10 mouse cellular contexts compared by ENCODE assay signal in the genomic region with DNA sequence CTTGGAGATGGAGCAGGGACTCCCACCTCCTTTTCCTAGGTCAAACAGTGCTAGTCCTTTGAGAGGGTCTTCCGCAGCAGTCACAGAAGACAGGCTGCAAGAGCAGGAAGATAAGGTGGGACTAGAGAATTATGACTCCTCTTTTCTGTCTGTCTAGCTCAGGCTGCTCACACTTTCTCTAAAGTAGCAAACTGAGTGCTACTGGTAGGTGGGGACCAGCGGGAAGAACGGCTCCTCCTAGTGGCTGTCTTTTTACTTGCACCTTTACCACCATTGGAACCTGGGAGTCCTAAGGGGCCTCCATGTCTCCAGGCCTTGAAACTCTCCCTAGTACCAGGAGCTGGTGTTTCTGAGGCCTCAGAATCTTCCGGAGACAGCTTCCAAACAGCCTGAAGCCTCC. TPM values are rescaled to one million over a fixed set of nuclear protein-coding genes. Genes with fewer than 3 reads are reported as not detected.
DNase-seq lines count a peak whose midpoint lies in the region; ATAC-seq and TF ChIP-seq lines count a peak whose summit lies in the region.
"Had no signal": no experiment of that assay in that cellular context is flagged by ENCODE, and none has a peak within 500 bp of the region (broad histone marks: within the 10 kb centered on the region; RNA-seq: fewer than 3 reads in every experiment).

No protein-coding gene starts in this region.

- no peak overlapping the region for H3K4me2 ChIP-seq in forebrain, embryonic 11.5 days (ENCODE audit: low read depth, low read length, severe bottlenecking)
- no peak overlapping the region for H3K4me2 ChIP-seq in heart, postnatal 0 days (ENCODE audit: low read depth, low read length)
- H3K4me2 ChIP-seq: midbrain, embryonic 12.5 days had no signal

- peak; percentile 88 for TF ChIP-seq CTCF in heart, postnatal 0 days (IDR thresholded peaks at IDR 0.05; ENCODE audit: low read depth)
- peak; percentile 92 for TF ChIP-seq CTCF in layer of hippocampus, adult 2 months (conservative IDR thresholded peaks at IDR 0.05)
- TF ChIP-seq CTCF in lung, adult 2 months (IDR thresholded peaks at IDR 0.05; ENCODE audit: insufficient read depth, low read length) = peak; percentile 85

- TF ChIP-seq EP300 in heart, postnatal 0 days (IDR thresholded peaks at IDR 0.05; ENCODE audit: low read depth) = no peak

- peak; percentile 53 for DNase-seq in forebrain, embryonic 10.5 days (ENCODE audit: extremely low spot score, low spot score)
- DNase-seq in forebrain, embryonic 11.5 days (ENCODE audit: low spot score) = no peak
- peak; percentile 61 for DNase-seq in adrenal gland, adult 2 months
- peak; percentile 79 for DNase-seq in embryo, embryonic 11 days
- DNase-seq in heart, postnatal 0 days (ENCODE audit: low spot score) = peak; percentile 80
- peak; percentile 55 to 80 for DNase-seq in layer of hippocampus, adult 2 months (ENCODE audit: low spot score in 2 of 2)
- peak; percentile 42 for DNase-seq in lung, adult 2 months
- peak; percentile 29 to 51 for DNase-seq in right cerebral cortex, postnatal 36 days (ENCODE audit: low spot score in 2 of 2)

- H3K4me1 ChIP-seq in forebrain, embryonic 10.5 days = peaks cover 8% of the 10 kb centered on the region; the same call in 1 of the 2 replicates
- H3K4me1 ChIP-seq in forebrain, embryonic 11.5 days (replicated peaks; ENCODE audit: control insufficient read depth, insufficient read depth, low read length) = no peaks in the 10 kb centered on the region
- peaks cover under 1% of the 10 kb centered on the region; the same call in 1 of the 2 replicates for H3K4me1 ChIP-seq in heart, postnatal 0 days (ENCODE audit: control insufficient read depth, insufficient read depth)
- H3K4me1 ChIP-seq in lung, adult 2 months (ENCODE audit: control insufficient read depth, insufficient read depth, low read length) = no peaks in the 10 kb centered on the region

- 29% methylated on average over 4 of the region's 4 CpGs for WGBS in forebrain, embryonic 10.5 days
- WGBS in forebrain, embryonic 11.5 days = 29% methylated on average over 4 of the region's 4 CpGs
- WGBS in heart, postnatal 0 days = 14% methylated on average over 4 of the region's 4 CpGs
- WGBS in lung, adult 2 months = 25% methylated on average over 4 of the region's 4 CpGs

- no peak; the same call in 1 of the 2 replicates for ATAC-seq in forebrain, embryonic 11.5 days (replicated peaks; ENCODE audit: low FRiP score)
- ATAC-seq in heart, postnatal 0 days (ENCODE audit: insufficient read depth, low read depth) = peak; percentile 56
- ATAC-seq: Patski had no signal

- H3K9me3 ChIP-seq in forebrain, embryonic 10.5 days = no peaks in the 10 kb centered on the region
- no peaks in the 10 kb centered on the region for H3K9me3 ChIP-seq in forebrain, embryonic 11.5 days (ENCODE audit: control insufficient read depth, low read length)
- no peaks in the 10 kb centered on the region for H3K9me3 ChIP-seq in heart, postnatal 0 days (replicated peaks; ENCODE audit: control insufficient read depth, low read length)
- H3K9me3 ChIP-seq: midbrain, embryonic 12.5 days had no signal

- no peak overlapping the region for H3K9ac ChIP-seq in forebrain, embryonic 11.5 days (ENCODE audit: low read length)
- H3K9ac ChIP-seq in heart, postnatal 0 days (replicated peaks; ENCODE audit: low read depth, low read length) = no peak overlapping the region
- H3K9ac ChIP-seq: midbrain, embryonic 12.5 days had no signal

- H3K4me3 ChIP-seq in forebrain, embryonic 10.5 days = no peak overlapping the region
- no peak overlapping the region for H3K4me3 ChIP-seq in forebrain, embryonic 11.5 days (ENCODE audit: low read depth, low read length)
- H3K4me3 ChIP-seq in heart, postnatal 0 days (ENCODE audit: low read depth, low read length) = no peak overlapping the region
- H3K4me3 ChIP-seq in layer of hippocampus, adult 2 months = no peak overlapping the region
- no peak overlapping the region for H3K4me3 ChIP-seq in lung, adult 2 months (replicated peaks; ENCODE audit: extremely low read depth, low read depth, low read length)
- H3K4me3 ChIP-seq: midbrain, embryonic 12.5 days had no signal

- H3K27me3 ChIP-seq in forebrain, embryonic 10.5 days (ENCODE audit: poor library complexity, severe bottlenecking) = peaks cover 12% of the 10 kb centered on the region
- no peaks in the 10 kb centered on the region for H3K27me3 ChIP-seq in forebrain, embryonic 11.5 days (ENCODE audit: control insufficient read depth, insufficient read depth, low read length)
- H3K27me3 ChIP-seq in heart, postnatal 0 days (ENCODE audit: control insufficient read depth, insufficient read depth, low read length) = no peaks in the 10 kb centered on the region
- H3K27me3 ChIP-seq: Patski had no signal

- H3K27ac ChIP-seq in forebrain, embryonic 10.5 days = no peak overlapping the region
- no peak overlapping the region for H3K27ac ChIP-seq in forebrain, embryonic 11.5 days (ENCODE audit: low read depth, low read length)
- no peak overlapping the region; the same call in 1 of the 2 replicates for H3K27ac ChIP-seq in heart, postnatal 0 days (ENCODE audit: low read depth)
- H3K27ac ChIP-seq in layer of hippocampus, adult 2 months = no peak overlapping the region
- H3K27ac ChIP-seq: midbrain, embryonic 12.5 days had no signal

- TF ChIP-seq POLR2A in lung, adult 2 months (IDR thresholded peaks at IDR 0.05; ENCODE audit: borderline replicate concordance, extremely low read depth, low read depth, low read length) = no peak

- H3K36me3 ChIP-seq in forebrain, embryonic 10.5 days (replicated peaks) = no peaks in the 10 kb centered on the region
- no peaks in the 10 kb centered on the region for H3K36me3 ChIP-seq in forebrain, embryonic 11.5 days (ENCODE audit: control insufficient read depth, insufficient read depth, low read length)
- no peaks in the 10 kb centered on the region for H3K36me3 ChIP-seq in heart, postnatal 0 days (replicated peaks; ENCODE audit: control insufficient read depth, insufficient read depth, low read length)
- H3K36me3 ChIP-seq: midbrain, embryonic 12.5 days had no signal

RNA-seq across cellular contexts. Expression of gene Syt8, which starts 0.9 kb away (rescaled TPM):
- 0.18 TPM in 1 of 2 replicates, not detected in the other for polyA plus RNA-seq in forebrain, embryonic 10.5 days (2016; fragmentation: Nextera tagmentation; extraction: Ambion mirVana)
- not detected in 2 replicates for polyA plus RNA-seq in forebrain, embryonic 11.5 days (2014; fragmentation: Nextera tagmentation; extraction: Ambion mirVana)
- not detected for total RNA-seq in adrenal gland, adult 2 months (2021)
- polyA plus RNA-seq in adrenal gland, adult 2 months (2012; rRNA removed) = 0.16 and 0.20 TPM in 2 replicates
- 18.0 TPM in 1 of 2 replicates, not detected in the other for total RNA-seq in heart, postnatal 0 days (2014; rRNA removed; ENCODE audit: low replicate concordance)
- 0.10 TPM in 1 of 2 replicates, not detected in the other for polyA plus RNA-seq in heart, postnatal 0 days (2015; fragmentation: Nextera tagmentation; extraction: Ambion mirVana)
- not detected for total RNA-seq in layer of hippocampus, adult 2 months (2021)
- 0.19 and 8.6 TPM in 2 replicates for polyA plus RNA-seq in lung, adult 2 months (2012; rRNA removed)

RNA-seq across cellular contexts. Expression of gene Tnni2, which starts 6.1 kb away (rescaled TPM):
- polyA plus RNA-seq in forebrain, embryonic 10.5 days (2016; fragmentation: Nextera tagmentation; extraction: Ambion mirVana) = 0.46 and 1.4 TPM in 2 replicates
- 1.3 TPM in 1 of 2 replicates, not detected in the other for polyA plus RNA-seq in forebrain, embryonic 11.5 days (2014; fragmentation: Nextera tagmentation; extraction: Ambion mirVana)
- under 1 TPM; 0.62 to 0.63 TPM for total RNA-seq in adrenal gland, adult 2 months (2021)
- polyA plus RNA-seq in adrenal gland, adult 2 months (2012; rRNA removed) = 0.15 TPM in 1 of 2 replicates, not detected in the other
- not detected in 2 replicates for total RNA-seq in heart, postnatal 0 days (2014; rRNA removed; ENCODE audit: low replicate concordance)
- 8.9 and 9.9 TPM in 2 replicates for polyA plus RNA-seq in heart, postnatal 0 days (2015; fragmentation: Nextera tagmentation; extraction: Ambion mirVana)
- total RNA-seq in layer of hippocampus, adult 2 months (2021) = not detected
- polyA plus RNA-seq in lung, adult 2 months (2012; rRNA removed) = 3.1 and 223 TPM in 2 replicates

RNA-seq across cellular contexts. Expression of gene Lsp1, which starts 25.1 kb away (rescaled TPM):
- 10.7 and 12.0 TPM in 2 replicates for polyA plus RNA-seq in forebrain, embryonic 10.5 days (2016; fragmentation: Nextera tagmentation; extraction: Ambion mirVana)
- polyA plus RNA-seq in forebrain, embryonic 11.5 days (2014; fragmentation: Nextera tagmentation; extraction: Ambion mirVana) = 8.7 and 9.8 TPM in 2 replicates
- total RNA-seq in adrenal gland, adult 2 months (2021) = 10 to 100 TPM; 20.9 to 28.7 TPM
- polyA plus RNA-seq in adrenal gland, adult 2 months (2012; rRNA removed) = 22.2 and 25.1 TPM in 2 replicates
- total RNA-seq in heart, postnatal 0 days (2014; rRNA removed; ENCODE audit: low replicate concordance) = 20.8 and 84.4 TPM in 2 replicates
- polyA plus RNA-seq in heart, postnatal 0 days (2015; fragmentation: Nextera tagmentation; extraction: Ambion mirVana) = 47.7 and 53.1 TPM in 2 replicates
- 1 to 10 TPM; 1.4 to 1.7 TPM for total RNA-seq in layer of hippocampus, adult 2 months (2021)
- 131 and 188 TPM in 2 replicates for polyA plus RNA-seq in lung, adult 2 months (2012; rRNA removed)

RNA-seq across cellular contexts. Expression of gene Ctsd, which starts 47.7 kb away (rescaled TPM):
- 135 and 142 TPM in 2 replicates for polyA plus RNA-seq in forebrain, embryonic 10.5 days (2016; fragmentation: Nextera tagmentation; extraction: Ambion mirVana)
- polyA plus RNA-seq in forebrain, embryonic 11.5 days (2014; fragmentation: Nextera tagmentation; extraction: Ambion mirVana) = 129 and 147 TPM in 2 replicates
- 1,000 to 10,000 TPM in 1 of 2 experiments, 100 to 1,000 TPM in 1; 904 to 1,338 TPM for total RNA-seq in adrenal gland, adult 2 months (2021)
- 889 and 996 TPM in 2 replicates for polyA plus RNA-seq in adrenal gland, adult 2 months (2012; rRNA removed)
- 1,049 and 1,105 TPM in 2 replicates for total RNA-seq in heart, postnatal 0 days (2014; rRNA removed; ENCODE audit: low replicate concordance)
- polyA plus RNA-seq in heart, postnatal 0 days (2015; fragmentation: Nextera tagmentation; extraction: Ambion mirVana) = 484 and 489 TPM in 2 replicates
- 100 to 1,000 TPM; 291 to 297 TPM for total RNA-seq in layer of hippocampus, adult 2 months (2021)
- 689 and 921 TPM in 2 replicates for polyA plus RNA-seq in lung, adult 2 months (2012; rRNA removed)

RNA-seq across cellular contexts. Expression of gene Gm49369, which starts 53.1 kb away (rescaled TPM):
- not detected in 2 replicates for polyA plus RNA-seq in forebrain, embryonic 10.5 days (2016; fragmentation: Nextera tagmentation; extraction: Ambion mirVana)
- polyA plus RNA-seq in forebrain, embryonic 11.5 days (2014; fragmentation: Nextera tagmentation; extraction: Ambion mirVana) = not detected in 2 replicates
- total RNA-seq in adrenal gland, adult 2 months (2021) = 1 to 10 TPM; 2.9 to 6.9 TPM
- polyA plus RNA-seq in adrenal gland, adult 2 months (2012; rRNA removed) = not detected in 2 replicates
- total RNA-seq in heart, postnatal 0 days (2014; rRNA removed; ENCODE audit: low replicate concordance) = not detected in 2 replicates
- 0.85 TPM in 1 of 2 replicates, not detected in the other for polyA plus RNA-seq in heart, postnatal 0 days (2015; fragmentation: Nextera tagmentation; extraction: Ambion mirVana)
- 1 to 10 TPM in 1 of 2 experiments, not detected in 1; 4.4 TPM for total RNA-seq in layer of hippocampus, adult 2 months (2021)
- 0.24 TPM in 1 of 2 replicates, not detected in the other for polyA plus RNA-seq in lung, adult 2 months (2012; rRNA removed)
- polyA plus RNA-seq: midbrain, embryonic 12.5 days had no signal
